Mouse (Mus musculus): Measurements from ENCODE around the gene Ppp4r3b.

The Ppp4r3b gene

GRCm38 (mm10) chr11:29172563-29173124, at the start of gene Ppp4r3b:
TSS of gene Ppp4r3b (plus strand) at chr11:29172890.
- peak; percentile 95 for DNase-seq

- DNase-seq: peak; percentile 17
Measured at GRCm38 (mm10) chr11:29129862-29130384, 42.8 kb upstream of the Ppp4r3b start.

GRCm38 (mm10) chr11:29130385-29131355, 42.0 kb upstream of the Ppp4r3b start, which contains the start of gene Pnpt1:
TSS of gene Pnpt1 (plus strand) at chr11:29130744.
- DNase-seq: peak; percentile 89

DNA sequence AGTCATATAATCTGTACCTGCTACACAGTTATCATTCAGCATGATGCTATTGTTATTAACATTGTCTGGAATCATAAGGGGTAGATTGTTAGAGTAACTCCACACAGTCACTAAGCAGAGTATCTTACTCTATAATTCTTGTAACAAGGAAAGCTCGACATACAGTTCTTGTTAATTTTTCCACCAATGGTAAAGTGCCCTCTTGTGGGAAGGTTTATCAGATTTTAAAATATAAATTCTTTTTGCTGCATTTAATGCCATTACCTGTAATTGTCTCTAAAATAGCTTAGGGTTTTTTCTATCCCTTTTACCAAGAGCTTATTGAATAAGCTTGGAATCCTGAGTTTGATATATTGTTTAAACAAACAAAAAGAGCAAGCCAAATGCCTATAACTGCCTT, 32.0 kb upstream of the Ppp4r3b start:
- no peak for DNase-seq

DNA sequence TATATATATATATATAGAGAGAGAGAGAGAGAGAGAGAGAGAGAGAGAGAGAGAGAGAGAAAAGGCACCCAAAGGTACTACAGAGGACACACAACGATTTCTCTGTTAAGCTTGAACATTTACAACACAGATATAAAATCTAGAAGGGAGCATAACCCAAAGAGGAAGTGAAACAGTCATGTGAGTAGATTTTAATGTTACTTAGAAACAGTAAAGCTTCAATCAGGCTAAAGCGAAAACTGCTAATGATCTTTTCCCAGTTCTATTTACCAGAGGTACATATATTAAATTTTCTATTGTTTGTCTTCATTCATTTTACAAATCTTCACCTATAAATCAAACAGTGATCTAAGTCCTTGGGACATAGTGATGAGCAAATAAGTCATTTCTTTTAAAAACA, 23.8 kb upstream of the Ppp4r3b start:
- no peak for DNase-seq

GRCm38 (mm10) chr11:29163569-29163968, 9.1 kb upstream of the Ppp4r3b start:
- DNase-seq: no peak

GRCm38 (mm10) chr11:29171959-29172391, 715 bp upstream of the Ppp4r3b start:
- DNase-seq: peak; percentile 66

DNA sequence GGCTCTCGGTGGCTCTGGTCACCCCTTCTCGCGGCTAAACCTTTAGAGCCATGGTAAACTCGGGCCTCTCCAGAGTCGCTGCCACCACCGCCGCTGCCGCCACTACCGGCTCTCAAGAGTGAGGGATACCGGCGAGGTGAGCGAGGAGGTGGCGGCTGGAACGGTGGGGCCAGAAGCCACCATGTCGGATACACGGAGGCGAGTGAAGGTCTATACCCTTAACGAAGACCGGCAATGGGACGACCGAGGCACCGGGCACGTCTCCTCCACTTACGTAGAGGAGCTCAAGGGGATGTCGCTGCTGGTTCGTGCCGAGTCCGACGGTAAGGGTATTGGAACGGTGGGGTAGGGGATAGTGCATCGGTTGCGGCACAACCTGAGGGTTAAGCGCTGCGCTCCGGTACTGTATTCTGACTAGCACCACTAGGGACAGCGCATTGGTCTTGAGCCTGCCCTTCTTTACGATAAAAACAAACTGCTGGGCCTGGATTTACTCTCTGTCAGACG, 488 bp downstream of the Ppp4r3b start:
- DNase-seq: peak; percentile 70

DNA sequence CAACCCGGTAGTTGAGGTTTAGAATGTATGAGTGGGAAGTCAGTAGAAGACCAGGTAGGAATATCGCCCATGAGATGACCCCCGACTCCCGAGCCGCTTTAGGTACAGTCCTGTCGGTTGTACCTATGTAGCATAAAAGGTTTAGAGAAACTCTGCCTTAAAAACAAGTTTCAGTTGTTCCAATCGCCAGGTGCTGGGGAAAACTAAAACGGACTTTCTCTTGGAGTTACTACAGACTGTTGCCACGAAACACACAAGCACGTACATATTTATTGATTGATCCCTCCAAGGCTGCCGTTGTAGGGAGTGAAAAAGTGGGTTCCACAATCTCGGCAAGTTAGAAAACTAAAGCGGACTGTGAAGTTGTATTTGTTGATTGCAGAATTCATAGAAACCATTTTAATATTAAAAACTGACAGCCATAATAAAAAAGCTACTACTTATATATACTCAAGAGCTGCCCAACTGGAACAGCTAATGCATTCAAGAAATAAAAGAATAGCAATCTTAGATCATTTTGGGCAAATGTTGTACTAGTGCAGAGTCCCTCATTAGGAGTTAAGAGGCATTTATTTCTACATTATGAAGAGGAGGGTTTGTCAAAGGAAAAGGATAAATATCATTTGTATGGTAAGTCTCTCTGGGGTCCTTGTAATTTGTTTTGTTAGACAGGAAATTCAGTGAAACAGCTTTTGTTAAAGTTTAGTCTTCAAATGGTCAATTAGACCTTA, 1.2 kb downstream of the Ppp4r3b start:
- DNase-seq: no peak

DNA sequence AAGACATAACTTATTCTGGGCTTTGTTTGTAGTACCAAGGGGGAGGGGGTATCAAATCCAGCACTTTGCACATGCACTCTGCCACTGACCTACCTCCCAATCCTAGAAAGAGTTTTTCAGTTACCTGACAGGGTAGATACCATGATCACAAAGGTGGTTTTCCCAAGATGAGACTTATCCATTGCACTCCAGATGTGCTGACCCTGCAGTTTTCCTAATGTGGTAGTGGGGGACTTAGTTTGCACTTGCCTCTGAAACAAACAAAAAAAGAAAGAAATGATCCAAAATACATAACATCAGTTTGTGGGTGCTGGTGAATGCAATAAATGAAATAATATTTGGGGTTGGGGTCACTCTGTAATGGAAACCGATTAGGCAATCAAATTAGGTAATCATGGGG, 6.6 kb downstream of the Ppp4r3b start:
- no peak for DNase-seq

- DNase-seq: no peak
Measured at GRCm38 (mm10) chr11:29180657-29181056, 8.0 kb downstream of the Ppp4r3b start.

GRCm38 (mm10) chr11:29181751-29182150, 9.1 kb downstream of the Ppp4r3b start:
- DNase-seq: no peak

DNA sequence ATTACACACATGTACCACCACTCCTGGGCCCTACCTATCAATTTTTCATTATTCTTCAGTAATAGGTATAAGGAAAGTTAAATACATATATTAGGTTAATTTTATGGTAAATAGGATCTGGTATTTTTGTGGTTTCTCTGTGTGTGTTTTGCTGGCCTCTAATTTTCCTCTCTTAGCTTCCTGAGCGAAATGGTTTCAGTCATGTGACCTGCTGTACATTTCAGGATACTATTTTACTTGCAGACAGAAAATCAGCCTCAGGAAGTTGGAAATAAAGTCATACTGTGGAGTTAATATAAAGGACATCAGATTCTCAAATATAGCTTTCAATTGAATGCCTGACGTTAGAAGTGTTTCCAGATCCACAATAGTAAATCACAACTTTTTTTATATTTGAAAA, 16.3 kb downstream of the Ppp4r3b start:
- no peak for DNase-seq

DNA sequence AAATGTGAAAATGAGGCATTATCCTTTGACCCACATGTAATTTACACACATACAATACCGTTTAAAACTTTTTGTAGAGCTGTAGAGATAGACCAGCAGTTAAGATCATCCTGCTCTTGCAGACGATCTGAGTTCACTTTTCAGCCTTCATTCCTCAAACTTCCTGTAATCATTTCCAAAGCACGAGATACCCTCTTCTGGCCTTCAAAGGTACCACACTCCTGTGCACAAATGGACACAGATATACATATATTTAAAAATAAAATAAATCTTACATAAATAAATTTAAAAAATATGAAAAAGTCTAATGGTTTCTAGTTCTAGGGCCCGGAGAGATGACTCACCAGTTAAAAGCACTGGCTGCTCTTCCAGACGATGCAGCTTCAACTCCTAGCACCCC, 31.0 kb downstream of the Ppp4r3b start:
- no peak for DNase-seq

DNA sequence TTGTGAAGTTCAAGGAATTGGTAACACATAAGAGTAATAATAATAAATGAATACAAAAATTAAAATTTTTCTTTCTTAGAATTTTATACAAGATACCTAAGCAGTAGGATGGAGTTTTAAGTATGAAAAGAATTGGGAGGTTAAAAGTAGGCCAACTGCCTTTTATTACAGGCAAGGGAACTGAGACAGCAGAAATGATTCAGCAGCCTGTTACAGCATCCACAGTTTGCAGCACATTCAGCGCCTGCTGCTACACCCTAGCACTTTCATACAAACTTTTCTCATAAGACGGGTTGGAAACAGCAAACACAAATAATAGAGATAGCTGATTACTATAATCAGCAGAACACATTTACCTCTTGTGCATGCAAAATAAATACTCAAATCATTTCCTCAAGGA, 37.1 kb downstream of the Ppp4r3b start:
- DNase-seq: no peak

DNA sequence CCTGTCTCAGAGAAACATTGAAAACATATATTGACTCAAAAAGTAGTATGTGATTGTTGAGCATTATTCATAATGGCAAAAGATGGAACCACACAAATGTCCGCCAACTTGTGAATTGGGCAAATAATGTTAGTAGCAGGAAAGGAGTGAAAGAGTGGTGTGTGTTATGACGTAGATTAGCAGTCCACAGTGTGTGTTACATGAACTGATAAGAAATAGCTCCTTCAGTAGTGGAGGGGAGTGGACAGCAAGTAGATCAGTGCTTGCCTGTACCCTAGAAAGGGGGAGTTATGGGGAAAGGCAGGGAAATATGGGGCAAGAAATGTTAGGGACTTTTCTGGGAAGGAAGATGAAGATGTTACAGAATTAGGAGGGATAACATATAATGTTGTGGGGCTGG, 43.5 kb downstream of the Ppp4r3b start:
- no peak for DNase-seq

GRCm38 (mm10) chr11:29219055-29219454, 46.4 kb downstream of the Ppp4r3b start:
- DNase-seq: no peak

GRCm38 (mm10) chr11:29222310-29222709, 49.6 kb downstream of the Ppp4r3b start:
- no peak for DNase-seq

GRCm38 (mm10) chr11:29224754-29225153, 52.1 kb downstream of the Ppp4r3b start:
- no peak for DNase-seq

- no peak for DNase-seq
Measured at GRCm38 (mm10) chr11:29228957-29229356, 56.3 kb downstream of the Ppp4r3b start.

DNA sequence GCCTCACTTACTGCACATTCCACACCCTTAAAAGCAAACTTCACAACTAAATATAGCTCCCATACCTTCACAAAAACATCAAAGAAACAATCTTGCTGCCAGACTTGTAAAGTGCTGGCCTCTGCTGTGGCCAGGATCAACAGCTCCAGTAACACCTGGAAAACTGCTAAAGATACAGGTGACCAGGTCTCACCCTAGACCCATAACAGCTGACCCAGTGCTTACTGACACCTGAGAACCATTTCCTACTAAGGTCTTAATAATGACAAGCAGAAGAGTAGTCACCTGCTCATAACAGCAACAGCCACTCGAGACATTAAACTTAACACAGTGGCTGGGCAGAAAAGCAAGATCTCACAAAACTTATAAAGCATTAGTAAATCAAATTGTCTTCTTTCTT, 60.9 kb downstream of the Ppp4r3b start:
- DNase-seq: no peak

DNA sequence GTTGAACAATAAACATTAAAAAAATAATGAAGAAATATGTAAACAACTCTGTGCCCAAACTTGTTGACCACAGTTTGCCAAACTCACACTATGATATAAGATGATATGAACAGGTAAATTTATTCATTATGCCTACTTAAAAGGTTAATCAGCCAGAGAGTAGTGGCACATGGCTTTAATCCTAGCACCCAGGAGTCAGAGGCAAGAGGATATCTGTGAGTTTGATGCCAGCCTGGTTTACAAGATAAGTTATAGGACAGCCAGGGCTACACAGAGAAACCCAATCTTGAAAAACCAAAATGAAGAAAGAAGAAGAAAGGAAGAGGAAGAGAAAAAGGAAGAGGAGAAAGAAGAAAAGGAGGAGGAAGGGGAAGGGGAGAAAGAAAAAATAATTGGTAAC, 64.7 kb downstream of the Ppp4r3b start:
- no peak for DNase-seq

- no peak for DNase-seq
Measured at GRCm38 (mm10) chr11:29238047-29238446, 65.4 kb downstream of the Ppp4r3b start.
